ENCODE assay signal across 8 mouse cellular contexts in the genomic region with DNA sequence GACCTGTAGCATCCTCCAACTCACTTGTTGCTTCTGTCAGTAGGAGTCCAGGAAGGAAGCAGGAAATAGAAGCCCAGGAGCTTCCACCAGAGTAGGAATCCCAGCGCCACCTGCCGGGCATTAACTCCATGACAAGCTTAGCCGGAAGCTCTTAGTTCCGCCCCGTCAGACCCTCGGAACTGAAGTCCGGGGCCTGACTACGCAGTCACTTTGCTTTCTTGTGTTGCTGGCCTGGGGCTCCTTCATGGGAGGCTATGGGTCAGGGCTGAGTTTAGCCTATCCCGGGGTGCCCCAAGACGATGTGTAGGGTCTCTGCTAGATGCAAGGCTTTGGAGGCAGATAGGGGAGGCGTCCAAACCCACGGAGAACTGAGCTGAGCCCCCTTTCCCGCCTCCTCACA. TPM values are rescaled to one million over a fixed set of nuclear protein-coding genes. Genes with fewer than 3 reads are reported as not detected.
DNase-seq lines count a peak whose midpoint lies in the region; ATAC-seq and TF ChIP-seq lines count a peak whose summit lies in the region.

No protein-coding gene starts in this region.

- H3K36me3 ChIP-seq in megakaryocyte, embryonic 14.5 days (replicated peaks; ENCODE audit: low read length) = no peaks in the 10 kb centered on the region

- peak; percentile 72 for TF ChIP-seq CTCF in cortical plate, adult 2 months (IDR thresholded peaks at IDR 0.05; ENCODE audit: extremely low read depth, insufficient read depth, low read length)

- DNase-seq in gastrocnemius, postnatal 10 days = peak; percentile 90
- peak; percentile 25 to 88 for DNase-seq in left cerebral cortex, adult 9 months (ENCODE audit: low spot score in 2 of 2)
- DNase-seq in right cerebral cortex, adult 2 months (ENCODE audit: low spot score in 2 of 2) = peak; percentile 84 to 86
- peak; percentile 61 for DNase-seq in urinary bladder, postnatal 10 days (ENCODE audit: low spot score)

- H3K9me3 ChIP-seq in megakaryocyte, embryonic 14.5 days = no peaks in the 10 kb centered on the region

- H3K27me3 ChIP-seq in megakaryocyte, embryonic 14.5 days (replicated peaks) = peaks cover 18% of the 10 kb centered on the region

- no peaks in the 10 kb centered on the region for H3K4me1 ChIP-seq in cortical plate, adult 2 months (ENCODE audit: control insufficient read depth, insufficient read depth, low read length)
- H3K4me1 ChIP-seq in megakaryocyte, embryonic 14.5 days = peaks cover 24% of the 10 kb centered on the region

- no peak for TF ChIP-seq POLR2A in cortical plate, adult 2 months (IDR thresholded peaks at IDR 0.05; ENCODE audit: extremely low read depth, insufficient read depth, low read length)

- peak; percentile 83 for ATAC-seq in activated CD4-positive, CD25-positive, alpha-beta regulatory T cell, adult 4 months
- peak; percentile 93 for ATAC-seq in inflammation-experienced regulatory T-cells, adult 6 months

- H3K4me3 ChIP-seq in cortical plate, adult 2 months (ENCODE audit: insufficient read depth, low read length) = peak overlapping the region; percentile 2; the same call in 1 of the 2 replicates
- H3K4me3 ChIP-seq in megakaryocyte, embryonic 14.5 days (replicated peaks) = peak overlapping the region; percentile 89

- H3K27ac ChIP-seq in cortical plate, adult 2 months (ENCODE audit: insufficient read depth, low read length) = no peak overlapping the region

RNA-seq across cellular contexts. Expression of gene Tsku, which starts 19.7 kb away (rescaled TPM):
- not detected for polyA plus RNA-seq in activated CD4-positive, CD25-positive, alpha-beta regulatory T cell, adult 4 months (2017; shearing (Covaris generic))
- polyA plus RNA-seq in cortical plate, adult 2 months (2012; rRNA removed) = 2.2 and 3.1 TPM in 2 replicates
- total RNA-seq in gastrocnemius, postnatal 10 days (2021) = 1 to 10 TPM; 4.6 to 8.9 TPM
- polyA plus RNA-seq in inflammation-experienced regulatory T-cells, adult 6 months (2017; shearing (Covaris generic)) = not detected
- polyA plus RNA-seq in megakaryocyte, embryonic 14.5 days (2012; ENCODE audit: insufficient read depth, low replicate concordance) = 1.2 TPM in 1 of 2 replicates, not detected in the other

RNA-seq across cellular contexts. Expression of gene Acer3, which starts 20.5 kb away (rescaled TPM):
- 10 to 100 TPM; 12.7 to 13.0 TPM for polyA plus RNA-seq in activated CD4-positive, CD25-positive, alpha-beta regulatory T cell, adult 4 months (2017; shearing (Covaris generic))
- 10.0 and 10.3 TPM in 2 replicates for polyA plus RNA-seq in cortical plate, adult 2 months (2012; rRNA removed)
- 1 to 10 TPM; 5.1 to 6.1 TPM for total RNA-seq in gastrocnemius, postnatal 10 days (2021)
- polyA plus RNA-seq in inflammation-experienced regulatory T-cells, adult 6 months (2017; shearing (Covaris generic)) = 10 to 100 TPM; 14.5 to 20.5 (median 15.5) TPM
- polyA plus RNA-seq in megakaryocyte, embryonic 14.5 days (2012; ENCODE audit: insufficient read depth, low replicate concordance) = 1.2 TPM in 1 of 2 replicates, not detected in the other
